27 mouse cellular contexts compared by ENCODE assay signal in the genomic region with DNA sequence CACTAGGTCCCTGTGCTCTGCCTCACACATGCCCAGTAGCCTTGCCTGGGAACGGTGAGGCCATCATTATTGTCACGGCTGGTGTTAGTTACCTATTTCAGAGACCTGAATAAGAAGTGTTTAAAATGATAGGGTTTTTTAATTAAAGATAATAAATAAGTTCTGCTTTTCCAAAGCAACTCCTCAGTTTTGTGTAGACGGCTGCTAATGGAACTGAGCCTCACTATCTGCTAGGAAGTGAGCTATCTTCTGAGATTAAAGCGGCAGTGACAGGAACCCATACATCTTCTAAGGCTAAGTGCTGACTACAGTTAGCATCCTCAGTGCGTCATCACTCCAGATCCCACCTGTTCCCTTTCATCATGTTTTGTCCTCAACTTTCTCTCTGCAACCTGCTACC.
"Had no signal": no experiment of that assay in that cellular context is flagged by ENCODE, and none has a peak within 500 bp of the region (broad histone marks: within the 10 kb centered on the region; RNA-seq: fewer than 3 reads in every experiment).

No protein-coding gene starts in this region.

- H3K4me1 ChIP-seq: liver, embryonic 12.5 days; liver, embryonic 13.5 days; liver, embryonic 15.5 days; lung, embryonic 15.5 days; midbrain, embryonic 10.5 days; midbrain, embryonic 12.5 days; midbrain, embryonic 13.5 days; midbrain, embryonic 15.5 days had no signal

- H3K36me3 ChIP-seq: limb, embryonic 10.5 days; limb, embryonic 12.5 days; limb, embryonic 13.5 days; limb, embryonic 15.5 days; liver, embryonic 12.5 days; liver, embryonic 13.5 days; liver, embryonic 15.5 days; lung, embryonic 15.5 days; midbrain, embryonic 10.5 days; midbrain, embryonic 12.5 days; midbrain, embryonic 13.5 days; midbrain, embryonic 15.5 days had no signal

- H3K4me3 ChIP-seq: limb, embryonic 10.5 days; limb, embryonic 12.5 days; limb, embryonic 13.5 days; limb, embryonic 15.5 days; liver, embryonic 12.5 days; liver, embryonic 13.5 days; liver, embryonic 15.5 days; lung, embryonic 15.5 days; megakaryocyte, embryonic 14.5 days; midbrain, embryonic 10.5 days; midbrain, embryonic 12.5 days; midbrain, embryonic 13.5 days; midbrain, embryonic 15.5 days; myocyte had no signal

- H3K9ac ChIP-seq: limb, embryonic 12.5 days; limb, embryonic 13.5 days; limb, embryonic 15.5 days; liver, embryonic 12.5 days; liver, embryonic 13.5 days; liver, embryonic 14.5 days; liver, embryonic 15.5 days; liver, postnatal 0 days; lung, embryonic 14.5 days; lung, embryonic 15.5 days; midbrain, embryonic 12.5 days; midbrain, embryonic 13.5 days; midbrain, embryonic 15.5 days had no signal

- H3K9me3 ChIP-seq: limb, embryonic 10.5 days; limb, embryonic 12.5 days; limb, embryonic 13.5 days; limb, embryonic 15.5 days; liver, embryonic 12.5 days; liver, embryonic 13.5 days; liver, embryonic 15.5 days; lung, embryonic 15.5 days; megakaryocyte, embryonic 14.5 days; midbrain, embryonic 10.5 days; midbrain, embryonic 12.5 days; midbrain, embryonic 13.5 days; midbrain, embryonic 15.5 days had no signal

- H3K27ac ChIP-seq: limb, embryonic 10.5 days; limb, embryonic 12.5 days; limb, embryonic 13.5 days; limb, embryonic 15.5 days; liver, embryonic 12.5 days; liver, embryonic 13.5 days; liver, embryonic 14.5 days; liver, embryonic 15.5 days; lung, embryonic 15.5 days; macrophage; midbrain, embryonic 10.5 days; midbrain, embryonic 12.5 days; midbrain, embryonic 13.5 days; midbrain, embryonic 15.5 days had no signal

- H3K27me3 ChIP-seq: limb, embryonic 12.5 days; limb, embryonic 13.5 days; limb, embryonic 15.5 days; liver, embryonic 12.5 days; liver, embryonic 13.5 days; liver, embryonic 15.5 days; lung, embryonic 15.5 days; megakaryocyte, embryonic 14.5 days; midbrain, embryonic 12.5 days; midbrain, embryonic 13.5 days; midbrain, embryonic 15.5 days had no signal

- DNase-seq: left cerebral cortex, postnatal 4 days; liver; liver, embryonic 13.5 days; liver, postnatal 0 days; lung, adult 18-20 months; lung, adult 2 months; lung, embryonic 14.5 days; lung, postnatal 10 days; lung, postnatal 14 days; lung, postnatal 36 days; lung, postnatal 4 days; midbrain, embryonic 14.5 days had no signal
